Mouse (Mus musculus): ENCODE measurements around the gene Mpp4. TPM values are rescaled to one million over a fixed set of nuclear protein-coding genes. Genes with fewer than 3 reads are reported as not detected.

Mpp4 gene
- polyA plus RNA-seq, 1 experiment from 2014 or later: 0.27 TPM

GRCm38 (mm10) chr1:59125558-59125957 is 37.6 kb downstream of the Mpp4 start:
- Histone ChIP-seq H3K36me3 (ENCODE audit: poor library complexity, severe bottlenecking) (no peaks in the 10 kb centered on the region), H3K4me2 (no peak overlapping the region), H3K27ac (no peak overlapping the region), H3K4me3 (no peak overlapping the region), H3K9ac (no peak overlapping the region), H3K4me1 (peaks cover 5% of the 10 kb centered on the region), H3K27me3 (no peaks in the 10 kb centered on the region), H3K9me3 (replicated peaks) (no peaks in the 10 kb centered on the region)
- 80% methylated on average over 5 of the region's 5 CpGs for WGBS
- ATAC-seq: no peak

GRCm38 (mm10) chr1:59119720-59120457 is 43.3 kb downstream of the Mpp4 start, which contains the start of gene Tmem237:
Gene Tmem237, minus strand, starts transcription at chr1:59120408.
- Histone ChIP-seq H3K9ac (peak within 1 kb of the TSS; percentile 95), H3K36me3 (ENCODE audit: poor library complexity, severe bottlenecking) (peaks cover 18% of the 10 kb centered on the region; the same call in 1 of the 2 replicates), H3K27ac (peak within 1 kb of the TSS; percentile 95), H3K4me2 (peak within 1 kb of the TSS; percentile 85), H3K4me1 (peaks cover 20% of the 10 kb centered on the region), H3K9me3 (replicated peaks) (no peaks in the 10 kb centered on the region), H3K27me3 (no peaks in the 10 kb centered on the region), H3K4me3 (peak within 1 kb of the TSS; percentile 60)
- peak; percentile 99 for ATAC-seq
- under 1% methylated on average over 62 of the region's 74 CpGs for WGBS

GRCm38 (mm10) chr1:59110524-59110923 is 52.7 kb downstream of the Mpp4 start:
- Histone ChIP-seq H3K9ac (no peak overlapping the region), H3K4me1 (no peaks in the 10 kb centered on the region), H3K27ac (no peak overlapping the region), H3K4me3 (no peak overlapping the region), H3K27me3 (no peaks in the 10 kb centered on the region), H3K36me3 (ENCODE audit: poor library complexity, severe bottlenecking) (peaks cover 75% of the 10 kb centered on the region), H3K4me2 (no peak overlapping the region), H3K9me3 (replicated peaks) (no peaks in the 10 kb centered on the region)
- WGBS: 83% methylated on average over 8 of the region's 8 CpGs
- ATAC-seq: no peak

GRCm38 (mm10) chr1:59102071-59102470 is 61.1 kb downstream of the Mpp4 start:
- no peak overlapping the region for H3K9ac ChIP-seq
- no peak overlapping the region for H3K4me3 ChIP-seq
- no peaks in the 10 kb centered on the region for H3K27me3 ChIP-seq
- peaks cover 49% of the 10 kb centered on the region for H3K36me3 ChIP-seq (ENCODE audit: poor library complexity, severe bottlenecking)
- H3K4me1 ChIP-seq: no peaks in the 10 kb centered on the region
- ATAC-seq: no peak
- H3K4me2 ChIP-seq: no peak overlapping the region
- 96% methylated on average over 6 of the region's 6 CpGs for WGBS
- no peak overlapping the region for H3K27ac ChIP-seq
- no peaks in the 10 kb centered on the region for H3K9me3 ChIP-seq (replicated peaks)

GRCm38 (mm10) chr1:59101020-59101419 is 62.2 kb downstream of the Mpp4 start:
- 91% methylated on average over 5 of the region's 5 CpGs for WGBS
- Histone ChIP-seq H3K4me2 (no peak overlapping the region), H3K4me1 (no peaks in the 10 kb centered on the region), H3K36me3 (ENCODE audit: poor library complexity, severe bottlenecking) (peaks cover 44% of the 10 kb centered on the region), H3K9me3 (replicated peaks) (no peaks in the 10 kb centered on the region), H3K9ac (no peak overlapping the region), H3K27me3 (no peaks in the 10 kb centered on the region), H3K4me3 (no peak overlapping the region), H3K27ac (no peak overlapping the region)
- ATAC-seq: no peak

- no peak within 1 kb of the TSS for H3K9ac ChIP-seq
- no peaks in the 10 kb centered on the region for H3K27me3 ChIP-seq
- H3K4me1 ChIP-seq: no peaks in the 10 kb centered on the region
- H3K27ac ChIP-seq: no peak within 1 kb of the TSS
- H3K4me2 ChIP-seq: no peak within 1 kb of the TSS
- 94% methylated on average over 19 of the region's 19 CpGs for WGBS
- no peaks in the 10 kb centered on the region for H3K9me3 ChIP-seq (replicated peaks)
- no peak for ATAC-seq
- no peak within 1 kb of the TSS for H3K4me3 ChIP-seq
- peaks cover 16% of the 10 kb centered on the region; the same call in 1 of the 2 replicates for H3K36me3 ChIP-seq (ENCODE audit: poor library complexity, severe bottlenecking)
These were observed 68.5 kb downstream of the Mpp4 start, which contains the start of gene C2cd6 for GRCm38 (mm10) chr1:59094705-59095104. Gene C2cd6, minus strand, starts transcription at chr1:59094900.

Other genes with a start within 250 kb of the Mpp4 start
- 15.6 and 17.1 TPM in 2 replicates for gene Trak2, start 190.0 kb downstream of the Mpp4 start, polyA plus RNA-seq (2015; fragmentation: Nextera tagmentation; extraction: Ambion mirVana)
- gene Stradb, start 189.9 kb downstream of the Mpp4 start, polyA plus RNA-seq (2015; fragmentation: Nextera tagmentation; extraction: Ambion mirVana): 62.7 and 63.0 TPM in 2 replicates
- not detected in 2 replicates for gene C2cd6, start 68.5 kb downstream of the Mpp4 start, polyA plus RNA-seq (2015; fragmentation: Nextera tagmentation; extraction: Ambion mirVana)
- 50.1 and 53.3 TPM in 2 replicates for gene Tmem237, start 43.0 kb downstream of the Mpp4 start, polyA plus RNA-seq (2015; fragmentation: Nextera tagmentation; extraction: Ambion mirVana)
- gene Als2, start 73.8 kb upstream of the Mpp4 start, polyA plus RNA-seq (2015; fragmentation: Nextera tagmentation; extraction: Ambion mirVana): 13.2 and 15.9 TPM in 2 replicates
- gene Cdk15, start 93.5 kb upstream of the Mpp4 start, polyA plus RNA-seq (2015; fragmentation: Nextera tagmentation; extraction: Ambion mirVana): 0.11 and 0.39 TPM in 2 replicates

All from forebrain, embryonic 13.5 days (tissue).